Mouse (Mus musculus) spleen, embryonic (tissue): ENCODE measurements at regions not wholly inside any gene's neighbourhood (a gene's known extent, or its start where the extent isn't known, plus 50 kb on each side); places are given as distances from the start of the nearest gene placed in this dataset.

Experiments used
- CTCF ChIA-PET: fragments of 350-600 bp; sonication (Branson Sonifier 250); formaldehyde crosslinking; loops from one replicate; lab custom pipeline; 2022; lab: Charles Lee

- CTCF ChIA-PET: no interaction called here
Observed at GRCm38 (mm10) chr15:69222391-69222790, 2721.7 kb upstream of the Lrrc6 start.
